Mouse (Mus musculus) mouse trophoblast stem cell (cell line): ENCODE data around the gene Gpank1.

Experiments
- in situ Hi-C, 2 experiments: fragments of 300-500 bp; cut with MseI, MboI; formaldehyde crosslinking; loops; 2 replicates in 1 of 2; 3 replicates in 1 of 2; pipeline ENCODE4 v1.15.1; 2025

Gpank1 gene

DNA sequence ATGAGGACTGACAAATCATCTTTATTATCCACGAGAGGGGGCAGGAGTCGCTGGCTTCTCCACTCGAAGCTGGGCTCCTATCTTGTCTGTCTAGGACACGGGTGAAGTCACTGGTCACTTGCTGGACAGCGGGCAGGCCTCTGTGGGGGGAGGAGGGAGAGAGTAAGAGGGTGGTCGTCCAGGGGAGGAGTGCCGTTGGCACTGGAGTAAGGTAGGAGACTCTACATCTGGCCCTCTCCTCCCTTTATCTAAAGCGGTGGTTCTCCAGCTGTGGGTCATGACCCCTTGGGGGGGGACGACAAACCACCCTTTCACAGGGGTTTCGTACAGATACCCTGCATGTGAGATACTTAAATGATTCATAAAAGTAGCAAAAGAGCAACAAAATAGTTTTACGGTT lies 7.7 kb downstream of the Gpank1 start:
- in situ Hi-C loops, result no loop called here

- in situ Hi-C loops, result no loop called here
Observed at GRCm38 (mm10) chr17:35131038-35131437, 9.8 kb downstream of the Gpank1 start.

- in situ Hi-C loops, result no loop called here
Observed at GRCm38 (mm10) chr17:35131500-35132173, 10.4 kb downstream of the Gpank1 start, which contains the start of gene Apom. Apom (minus strand) TSS chr17:35132050.

- in situ Hi-C loops, result no loop called here
Observed at GRCm38 (mm10) chr17:35132174-35132560, 10.9 kb downstream of the Gpank1 start.

DNA sequence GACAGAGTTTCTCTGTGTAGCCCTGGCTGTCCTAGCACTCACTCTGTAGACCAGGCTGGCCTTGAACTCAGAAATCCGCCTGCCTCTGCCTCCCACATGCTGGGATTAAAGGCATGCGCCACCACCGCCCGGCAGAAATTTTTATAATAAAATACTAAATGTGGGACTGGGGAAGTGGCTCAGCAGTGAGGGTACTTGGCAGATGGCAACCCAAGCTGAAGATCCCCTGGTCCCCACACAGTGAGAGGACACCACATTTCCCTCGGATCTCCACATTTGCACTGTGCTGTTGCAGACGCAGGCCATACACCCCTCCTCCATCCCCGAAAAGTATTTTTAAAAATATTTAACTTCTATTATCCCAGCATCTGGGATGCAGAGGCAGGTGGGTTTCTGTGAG lies 12.3 kb downstream of the Gpank1 start:
- in situ Hi-C loops, result no loop called here

DNA sequence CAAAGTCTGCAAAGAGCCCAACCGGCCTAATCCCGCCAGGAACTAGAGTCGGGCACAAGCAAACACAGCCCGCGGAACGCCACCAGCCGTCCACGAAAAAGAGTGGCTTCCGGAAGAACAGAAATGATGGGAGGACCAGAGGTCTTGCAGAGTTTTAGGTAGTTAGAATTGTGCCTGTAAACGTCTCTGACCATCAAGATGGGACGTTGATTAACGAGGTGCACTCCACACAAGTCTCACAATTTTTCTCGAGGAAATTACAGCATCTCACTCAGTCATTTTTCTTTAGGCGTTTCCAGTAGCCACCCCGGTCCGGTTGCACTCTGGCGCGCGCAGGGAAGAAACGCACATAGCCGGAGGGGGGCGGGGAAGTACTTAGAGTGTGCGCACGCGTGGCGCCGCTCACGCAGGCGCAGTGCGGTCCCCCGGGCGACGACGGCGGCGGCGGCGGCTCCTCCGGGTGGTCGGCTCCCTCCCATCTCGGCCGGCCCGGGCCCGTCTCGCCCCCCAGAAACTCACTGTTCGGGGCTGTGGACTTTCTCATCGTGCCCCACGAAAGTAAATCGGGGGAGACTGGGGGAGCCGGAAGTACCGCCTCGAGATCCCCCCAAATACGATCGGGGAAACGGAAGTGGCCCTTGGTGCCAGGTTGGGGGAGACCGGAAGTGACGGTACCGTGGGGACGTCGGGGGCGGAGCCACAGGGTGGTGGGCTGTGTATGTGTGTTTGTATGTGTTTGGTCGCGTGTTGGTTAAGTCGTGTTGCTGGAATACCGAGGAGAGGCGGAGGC lies 13.7 kb downstream of the Gpank1 start, which contains the start of gene Bag6:
Gene Bag6 (plus strand): TSS at position 378 of the 790 bp plus-strand sequence.
- in situ Hi-C loops, result no loop called here

DNA sequence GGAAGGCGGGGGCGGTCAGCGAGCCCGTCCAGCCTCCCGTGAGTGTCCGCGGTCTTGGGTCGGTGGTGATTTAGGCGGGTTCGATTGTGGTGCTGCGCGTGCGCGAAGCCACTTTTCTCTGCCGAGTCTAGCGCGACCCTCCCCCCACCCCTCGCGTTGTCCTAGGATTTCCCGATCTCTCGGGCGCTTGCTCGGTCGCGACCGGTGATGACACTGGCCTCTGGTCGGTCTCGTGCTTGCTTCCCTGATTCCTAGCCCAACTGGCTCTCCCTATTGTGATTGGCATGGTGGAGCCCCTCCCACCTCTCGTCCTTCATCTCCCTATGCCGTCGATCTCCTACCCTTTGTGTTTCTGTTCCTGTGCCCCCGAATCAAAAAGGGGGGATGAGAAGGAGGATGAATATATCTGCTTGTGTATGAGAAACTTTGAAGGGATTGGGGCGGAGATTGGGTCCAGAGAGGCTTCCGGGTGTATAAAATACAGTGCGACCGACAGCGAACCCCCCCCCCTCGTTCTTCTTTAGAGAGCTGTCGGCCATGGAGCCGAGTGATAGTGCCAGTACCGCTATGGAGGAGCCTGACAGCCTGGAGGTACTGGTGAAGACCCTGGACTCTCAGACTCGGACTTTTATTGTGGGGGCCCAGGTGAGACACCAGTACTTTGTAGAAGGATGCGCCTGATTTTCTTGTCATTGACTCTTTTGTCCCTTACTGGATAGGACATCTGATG lies 14.5 kb downstream of the Gpank1 start:
- in situ Hi-C loops, result no loop called here

- in situ Hi-C loops, result no loop called here
Observed at GRCm38 (mm10) chr17:35139269-35139668, 18.0 kb downstream of the Gpank1 start.

GRCm38 (mm10) chr17:35140490-35140996 lies 19.3 kb downstream of the Gpank1 start:
- in situ Hi-C loops, result no loop called here

DNA sequence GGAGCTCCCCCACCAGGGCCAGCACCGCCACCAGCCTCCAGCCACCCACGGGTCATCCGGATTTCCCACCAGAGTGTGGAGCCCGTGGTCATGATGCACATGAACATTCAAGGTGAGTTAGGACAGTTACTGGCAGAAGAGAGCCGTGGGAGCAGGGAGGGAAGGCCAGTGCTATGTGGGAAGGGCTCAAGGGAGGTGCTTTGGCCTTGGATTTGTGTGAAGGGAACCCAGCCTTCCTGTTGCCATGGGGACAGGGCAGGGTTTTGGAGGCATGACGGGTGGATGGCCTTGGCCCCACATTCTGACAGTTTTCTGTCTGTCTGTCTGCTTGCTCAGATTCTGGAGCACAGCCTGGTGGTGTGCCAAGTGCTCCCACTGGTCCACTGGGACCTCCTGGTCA lies 20.7 kb downstream of the Gpank1 start:
- in situ Hi-C loops, result no loop called here

- in situ Hi-C loops, result no loop called here
Observed at GRCm38 (mm10) chr17:35146139-35146538, 24.9 kb downstream of the Gpank1 start.

GRCm38 (mm10) chr17:35147348-35147747 lies 26.1 kb downstream of the Gpank1 start:
- in situ Hi-C loops, result no loop called here

DNA sequence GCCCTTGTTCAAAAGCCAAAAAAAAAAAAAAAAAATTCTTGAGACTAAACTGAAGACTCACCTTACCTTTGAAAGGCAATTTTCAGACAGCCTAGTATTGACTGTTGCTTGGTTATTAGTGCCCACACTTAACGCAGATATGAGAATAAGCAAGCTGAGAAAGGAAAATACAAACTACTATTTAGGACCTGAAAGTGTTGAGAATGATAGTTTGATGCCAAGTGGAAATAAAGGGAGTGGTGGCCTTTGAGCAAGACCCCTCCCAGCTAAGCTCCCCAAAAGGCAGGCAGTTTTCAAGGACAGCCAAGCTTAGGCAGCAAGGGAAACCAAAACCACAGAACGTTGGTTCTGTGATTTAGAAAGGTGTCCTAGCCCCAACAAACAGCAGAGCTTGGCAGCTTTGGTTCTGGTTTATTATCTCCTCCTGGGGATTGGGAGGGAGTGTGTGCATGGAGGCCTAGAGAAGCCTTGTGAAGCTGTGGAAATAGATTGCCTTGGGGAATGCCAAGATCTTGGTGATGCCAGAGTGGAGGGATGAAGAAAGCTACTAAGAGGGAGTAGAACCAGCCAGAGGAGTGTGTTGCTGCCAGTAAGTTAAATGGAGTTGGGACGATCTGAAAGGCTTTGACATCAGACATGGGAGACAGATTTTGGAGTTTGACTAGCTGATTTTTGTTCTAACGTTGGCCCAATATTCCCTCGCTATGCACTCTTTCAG lies 26.8 kb downstream of the Gpank1 start:
- in situ Hi-C loops, result no loop called here

GRCm38 (mm10) chr17:35152121-35152520 lies 30.9 kb downstream of the Gpank1 start:
- in situ Hi-C loops, result no loop called here

- in situ Hi-C loops, result no loop called here
Observed at GRCm38 (mm10) chr17:35153077-35153476, 31.8 kb downstream of the Gpank1 start.

- in situ Hi-C loops, result no loop called here
Observed at GRCm38 (mm10) chr17:35153931-35154330, 32.7 kb downstream of the Gpank1 start.

DNA sequence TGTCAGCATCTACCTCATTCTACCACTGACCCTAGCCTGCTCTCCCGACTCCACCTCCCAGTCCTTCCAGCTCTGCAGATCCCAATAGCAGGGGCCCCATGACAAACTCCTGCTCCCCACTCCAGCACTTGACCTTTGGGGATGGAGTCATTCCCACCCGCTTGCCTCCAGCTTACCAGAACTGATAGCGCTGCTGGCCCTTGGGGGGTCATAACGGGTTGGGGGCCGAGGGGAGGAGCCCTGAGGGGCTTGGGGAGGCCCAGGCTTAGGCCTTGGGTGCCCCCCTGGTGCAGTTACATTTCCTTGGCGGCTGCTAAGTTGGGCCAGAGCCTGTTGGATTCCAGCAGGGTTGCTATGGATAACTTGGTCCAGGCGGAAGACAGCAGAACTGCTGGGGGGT lies 33.4 kb downstream of the Gpank1 start:
- in situ Hi-C loops, result no loop called here

DNA sequence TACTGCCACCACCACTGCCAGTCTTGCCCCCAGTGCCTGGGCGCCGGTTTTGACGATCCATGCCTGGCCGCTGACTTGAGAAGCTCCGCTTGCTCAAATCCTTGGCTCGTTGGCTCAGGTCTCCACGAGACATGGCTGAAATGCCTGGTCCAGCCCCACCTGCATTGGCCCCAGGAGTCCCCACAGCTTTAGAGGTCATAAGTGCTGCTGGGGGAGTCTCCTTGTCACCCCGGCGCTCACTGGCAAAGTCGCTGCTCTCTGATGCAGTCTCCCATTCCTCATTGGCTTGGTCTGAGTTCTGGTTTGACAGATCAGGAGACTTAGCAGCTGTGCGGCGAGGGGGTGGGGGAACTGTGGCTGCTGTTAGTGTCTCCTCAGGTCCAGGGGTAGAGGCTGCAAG lies 34.2 kb downstream of the Gpank1 start:
- in situ Hi-C loops, result no loop called here

DNA sequence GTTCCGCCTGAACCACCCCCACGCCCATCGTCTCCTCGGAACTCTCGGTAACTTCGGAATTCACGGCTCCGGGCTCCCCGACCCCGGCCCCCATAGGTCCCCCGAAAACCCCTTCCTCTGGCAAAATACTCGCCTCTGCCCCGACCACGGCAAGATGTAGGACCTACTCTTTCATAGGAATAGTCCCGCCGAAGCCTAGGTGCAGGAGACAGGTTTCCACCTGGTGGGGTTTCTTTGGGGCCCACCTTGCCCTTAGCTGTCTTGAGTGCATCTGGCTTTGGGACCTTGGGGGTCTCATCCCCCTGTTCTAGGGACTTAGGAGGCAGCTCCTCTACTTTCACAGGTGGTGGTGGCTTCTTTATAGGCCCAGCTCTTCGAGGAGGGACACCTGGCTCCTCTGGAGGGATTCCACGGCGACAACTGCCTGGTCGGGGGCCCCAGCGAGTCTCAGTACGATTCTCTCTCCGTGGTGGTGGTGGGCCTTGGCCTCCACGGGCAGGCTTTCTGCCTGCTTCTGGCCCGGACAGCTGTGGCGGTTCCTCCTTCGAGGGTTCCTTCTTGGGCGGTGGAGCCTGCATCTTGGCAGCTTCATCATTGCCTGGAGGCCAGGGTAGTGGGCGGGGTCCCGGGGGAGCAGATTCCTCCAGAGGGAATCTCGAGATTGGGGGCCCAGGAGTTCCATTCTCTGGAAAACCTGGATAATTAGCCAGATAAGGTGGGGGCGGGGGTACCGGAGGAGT lies 35.4 kb downstream of the Gpank1 start:
- in situ Hi-C loops, result no loop called here

GRCm38 (mm10) chr17:35157254-35157653 lies 36.0 kb downstream of the Gpank1 start:
- in situ Hi-C loops, result no loop called here

- in situ Hi-C loops, result no loop called here
Observed at GRCm38 (mm10) chr17:35157661-35158175, 36.5 kb downstream of the Gpank1 start.
